Mouse (Mus musculus): ENCODE measurements at regions not wholly inside any gene's neighbourhood (a gene's known extent, or its start where the extent isn't known, plus 50 kb on each side); places are given as distances from the start of the nearest gene placed in this dataset.
"Not testable (repeated sequence)": the region's sequence is repeated elsewhere in the genome, so short reads cannot be mapped to it uniquely, and the experiment has no call there.

GRCm38 (mm10) chr16:69937514-69938194 lies 74.1 kb upstream of the Speer2 start:
- DNase-seq (ENCODE audit: low spot score in 2 of 2) = no peak

GRCm38 (mm10) chr16:69943635-69944034 lies 80.1 kb upstream of the Speer2 start:
- no peak for DNase-seq (ENCODE audit: low spot score in 2 of 2)

GRCm38 (mm10) chr16:69948783-69949182 lies 85.2 kb upstream of the Speer2 start:
- no peak for DNase-seq (ENCODE audit: low spot score in 2 of 2)

GRCm38 (mm10) chr16:69949339-69949738 lies 85.8 kb upstream of the Speer2 start:
- DNase-seq (ENCODE audit: low spot score in 2 of 2) = no peak

- DNase-seq (ENCODE audit: low spot score in 2 of 2) = no peak
These were observed 88.0 kb upstream of the Speer2 start for GRCm38 (mm10) chr16:69951581-69951980.

- not testable (repeated sequence) for DNase-seq (ENCODE audit: low spot score in 2 of 2)
These were observed 103.0 kb upstream of the Speer2 start for GRCm38 (mm10) chr16:69966561-69966960.

GRCm38 (mm10) chr16:69979813-69980527 lies 116.4 kb upstream of the Speer2 start:
- no peak for DNase-seq (ENCODE audit: low spot score in 2 of 2)

- DNase-seq (ENCODE audit: low spot score in 2 of 2) = no peak
These were observed 120.8 kb upstream of the Speer2 start for GRCm38 (mm10) chr16:69984320-69984719.

- no peak for DNase-seq (ENCODE audit: low spot score in 2 of 2)
These were observed 128.4 kb upstream of the Speer2 start for GRCm38 (mm10) chr16:69991907-69992470.

GRCm38 (mm10) chr16:69992715-69993114 lies 129.2 kb upstream of the Speer2 start:
- no peak for DNase-seq (ENCODE audit: low spot score in 2 of 2)

- DNase-seq (ENCODE audit: low spot score in 2 of 2) = no peak
These were observed 143.3 kb upstream of the Speer2 start for GRCm38 (mm10) chr16:70006863-70007262.

GRCm38 (mm10) chr16:70016980-70017379 lies 153.4 kb upstream of the Speer2 start:
- no peak for DNase-seq (ENCODE audit: low spot score in 2 of 2)

GRCm38 (mm10) chr16:70019564-70019963 lies 156.0 kb upstream of the Speer2 start:
- DNase-seq (ENCODE audit: low spot score in 2 of 2) = no peak

- DNase-seq (ENCODE audit: low spot score in 2 of 2) = no peak
These were observed 157.9 kb upstream of the Speer2 start for GRCm38 (mm10) chr16:70021436-70021835.

- peak in 1 of 2 experiments; percentile 3 for DNase-seq (ENCODE audit: low spot score in 2 of 2)
These were observed 165.1 kb upstream of the Speer2 start for GRCm38 (mm10) chr16:70028649-70029048.

GRCm38 (mm10) chr16:70045547-70045946 lies 182.0 kb upstream of the Speer2 start:
- no peak for DNase-seq (ENCODE audit: low spot score in 2 of 2)

GRCm38 (mm10) chr16:70046009-70046408 lies 182.5 kb upstream of the Speer2 start:
- DNase-seq (ENCODE audit: low spot score in 2 of 2) = no peak

- DNase-seq (ENCODE audit: low spot score in 2 of 2) = no peak
These were observed 186.3 kb upstream of the Speer2 start for GRCm38 (mm10) chr16:70049850-70050249.

- no peak for DNase-seq (ENCODE audit: low spot score in 2 of 2)
These were observed 207.9 kb upstream of the Speer2 start for GRCm38 (mm10) chr16:70071471-70071870.

- DNase-seq (ENCODE audit: low spot score in 2 of 2) = no peak
These were observed 210.2 kb upstream of the Speer2 start for GRCm38 (mm10) chr16:70073740-70074139.

GRCm38 (mm10) chr16:70079497-70079896 lies 216.0 kb upstream of the Speer2 start:
- no peak for DNase-seq (ENCODE audit: low spot score in 2 of 2)

GRCm38 (mm10) chr16:70091291-70091690 lies 222.5 kb upstream of the Gbe1 start:
- no peak for DNase-seq (ENCODE audit: low spot score in 2 of 2)

GRCm38 (mm10) chr16:70091963-70092362 lies 221.8 kb upstream of the Gbe1 start:
- no peak for DNase-seq (ENCODE audit: low spot score in 2 of 2)
